Comparison of ENCODE assay signal across 10 mouse cellular contexts in the genomic region with DNA sequence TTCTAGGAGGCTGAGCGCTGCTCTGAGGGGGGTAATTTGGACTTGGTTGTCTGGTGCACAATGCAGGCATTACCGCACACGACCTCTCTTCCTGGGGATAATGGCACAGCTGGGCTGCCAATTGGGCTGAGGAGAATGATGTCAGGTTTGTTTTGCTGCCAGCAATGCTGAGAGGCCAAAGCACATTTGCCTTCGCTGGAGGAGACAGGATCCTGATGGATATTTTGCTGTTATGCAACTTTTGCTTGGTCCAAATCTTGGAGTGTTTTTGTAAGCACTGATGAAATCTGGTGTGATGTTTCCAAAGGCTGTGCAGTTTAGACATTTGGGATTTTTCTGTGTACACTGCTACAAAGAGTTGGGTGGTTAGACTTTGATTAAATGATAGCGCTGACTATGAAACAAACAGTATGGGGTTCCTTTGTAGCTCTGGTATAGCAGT. TPM values are rescaled to one million over a fixed set of nuclear protein-coding genes. Genes with fewer than 3 reads are reported as not detected.
DNase-seq lines count a peak whose midpoint lies in the region; ATAC-seq lines count a peak whose summit lies in the region.
"Had no signal": no experiment of that assay in that cellular context is flagged by ENCODE, and none has a peak within 500 bp of the region (broad histone marks: within the 10 kb centered on the region; RNA-seq: fewer than 3 reads in every experiment).

No protein-coding gene starts in this region.

- H3K36me3 ChIP-seq in midbrain, embryonic 11.5 days (ENCODE audit: control insufficient read depth, insufficient read depth, low read length) = no peaks in the 10 kb centered on the region
- H3K36me3 ChIP-seq: embryonic facial prominence, embryonic 13.5 days; liver, embryonic 15.5 days had no signal

- no peak overlapping the region for H3K27ac ChIP-seq in midbrain, embryonic 11.5 days (ENCODE audit: low read depth, low read length)
- H3K27ac ChIP-seq: embryonic facial prominence, embryonic 13.5 days; liver, embryonic 15.5 days had no signal

- ATAC-seq in midbrain, embryonic 11.5 days (ENCODE audit: low FRiP score) = no peak

- no peaks in the 10 kb centered on the region for H3K27me3 ChIP-seq in midbrain, embryonic 11.5 days (ENCODE audit: control insufficient read depth, insufficient read depth, low read length)
- H3K27me3 ChIP-seq: embryonic facial prominence, embryonic 13.5 days; liver, embryonic 15.5 days had no signal

- peak; percentile 3 for DNase-seq in ovary, adult 18-20 months (ENCODE audit: low spot score)
- DNase-seq in ovary, postnatal 10 days (ENCODE audit: low spot score) = no peak
- DNase-seq in fibroblast of lung, adult 2 months (ENCODE audit: low read depth) = peak; percentile 32
- DNase-seq in layer of hippocampus, adult 18-20 months (ENCODE audit: low spot score in 2 of 2) = peak; percentile 25 to 41
- peak; percentile 4 for DNase-seq in retina, postnatal 1 day
- DNase-seq in midbrain, embryonic 11.5 days (ENCODE audit: low spot score, missing footprints) = no peak
- no peak for DNase-seq in thymus, adult 18-20 months
- DNase-seq: kidney, adult 9 months had no signal

- no peak overlapping the region for H3K4me2 ChIP-seq in midbrain, embryonic 11.5 days
- H3K4me2 ChIP-seq: embryonic facial prominence, embryonic 13.5 days; liver, embryonic 15.5 days had no signal

- no peak overlapping the region for H3K4me3 ChIP-seq in midbrain, embryonic 11.5 days (ENCODE audit: low read depth, low read length)
- H3K4me3 ChIP-seq: embryonic facial prominence, embryonic 13.5 days; liver, embryonic 15.5 days had no signal

- no peaks in the 10 kb centered on the region for H3K9me3 ChIP-seq in midbrain, embryonic 11.5 days (ENCODE audit: control insufficient read depth, low read length)
- H3K9me3 ChIP-seq: embryonic facial prominence, embryonic 13.5 days; liver, embryonic 15.5 days had no signal

- 74% methylated on average over 5 of the region's 5 CpGs for WGBS in midbrain, embryonic 11.5 days

- H3K9ac ChIP-seq in midbrain, embryonic 11.5 days (ENCODE audit: low read length) = no peak overlapping the region
- H3K9ac ChIP-seq: embryonic facial prominence, embryonic 13.5 days; liver, embryonic 15.5 days had no signal

- H3K4me1 ChIP-seq in midbrain, embryonic 11.5 days (ENCODE audit: control insufficient read depth, insufficient read depth, low read length) = no peaks in the 10 kb centered on the region
- H3K4me1 ChIP-seq: embryonic facial prominence, embryonic 13.5 days; liver, embryonic 15.5 days had no signal

RNA-seq across cellular contexts. Expression of a gene that starts 46.8 kb away (rescaled TPM):
- 1 to 10 TPM; 1.9 to 2.3 TPM for total RNA-seq in layer of hippocampus, adult 18-20 months (2021)
- 0.07 and 0.12 TPM in 2 replicates for polyA plus RNA-seq in midbrain, embryonic 11.5 days (2014; fragmentation: Nextera tagmentation; extraction: Ambion mirVana)
- polyA plus RNA-seq: liver, embryonic 15.5 days had no signal

Comparison
In these comparisons a context has a peak if more than half of its experiments do, and no peak if none do; other contexts are left out.
1. DNase-seq: peak in ovary, adult 18-20 months (single experiment), fibroblast of lung, adult 2 months (single experiment), layer of hippocampus, adult 18-20 months (2 of 2) and retina, postnatal 1 day (single experiment); none in ovary, postnatal 10 days (single experiment), midbrain, embryonic 11.5 days (single experiment) and thymus, adult 18-20 months (0 of 2).